Comparison of ENCODE assay signal across 7 mouse cellular contexts in the genomic region with DNA sequence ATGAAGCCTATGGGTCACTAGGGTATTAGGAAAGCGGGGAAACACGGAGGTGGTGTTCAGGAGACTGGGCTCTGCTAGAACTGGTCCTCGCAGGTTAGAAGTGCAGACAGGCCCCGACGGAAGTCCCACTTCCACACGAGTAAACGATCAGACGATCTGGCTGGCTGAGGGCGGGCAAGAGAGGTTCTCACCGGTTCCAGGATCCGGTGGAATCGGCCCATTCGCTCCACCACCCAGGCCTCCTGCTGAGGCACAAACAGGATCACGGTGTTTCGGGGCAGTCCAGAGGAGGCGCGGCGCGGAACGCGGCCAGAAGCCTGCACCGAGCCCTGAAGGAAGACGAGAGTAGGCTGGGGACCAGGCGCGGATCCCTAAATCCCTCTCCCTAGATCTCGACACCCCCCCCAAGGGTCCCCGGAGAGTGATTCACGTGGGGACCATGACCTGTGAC. TPM values are rescaled to one million over a fixed set of nuclear protein-coding genes. Genes with fewer than 3 reads are reported as not detected.
DNase-seq lines count a peak whose midpoint lies in the region; ATAC-seq and TF ChIP-seq lines count a peak whose summit lies in the region.

No protein-coding gene starts in this region.

- no peak for TF ChIP-seq CTCF in bone marrow, adult 2 months (IDR thresholded peaks at IDR 0.05; ENCODE audit: control insufficient read depth, insufficient read depth, low read length)

- peak; percentile 26 for ATAC-seq in heart, embryonic 16.5 days (replicated peaks; ENCODE audit: extremely low read depth, insufficient read depth, low FRiP score)
- peak; percentile 43 for ATAC-seq in limb, embryonic 14.5 days (ENCODE audit: low FRiP score, low read depth)
- peak; percentile 40 for ATAC-seq in neural tube, embryonic 15.5 days (ENCODE audit: low FRiP score)

- peak overlapping the region; percentile 83 for H3K27ac ChIP-seq in bone marrow, adult 2 months (ENCODE audit: control insufficient read depth, insufficient read depth, low read depth, low read length, poor library complexity)
- peak overlapping the region; percentile 89 for H3K27ac ChIP-seq in heart, embryonic 16.5 days (ENCODE audit: low read length)
- H3K27ac ChIP-seq in limb, embryonic 14.5 days (replicated peaks; ENCODE audit: low read depth, low read length) = peak overlapping the region; percentile 85
- peak overlapping the region; percentile 93 for H3K27ac ChIP-seq in neural tube, embryonic 15.5 days (replicated peaks)

- H3K4me1 ChIP-seq in bone marrow, adult 2 months (ENCODE audit: control insufficient read depth, insufficient read depth, low read length) = peaks cover 2% of the 10 kb centered on the region; the same call in 1 of the 2 replicates
- peaks cover 12% of the 10 kb centered on the region for H3K4me1 ChIP-seq in heart, embryonic 16.5 days (ENCODE audit: control insufficient read depth, insufficient read depth, low read length)
- peaks cover 10% of the 10 kb centered on the region; the same call in 1 of the 2 replicates for H3K4me1 ChIP-seq in limb, embryonic 14.5 days (ENCODE audit: control insufficient read depth, insufficient read depth, low read length)
- peaks cover 25% of the 10 kb centered on the region for H3K4me1 ChIP-seq in neural tube, embryonic 15.5 days

- 3% methylated on average over 28 of the region's 28 CpGs for WGBS in bone marrow, adult 2 months
- under 1% methylated on average over 28 of the region's 28 CpGs for WGBS in heart, embryonic 16.5 days
- 1% methylated on average over 28 of the region's 28 CpGs for WGBS in limb, embryonic 14.5 days
- under 1% methylated on average over 28 of the region's 28 CpGs for WGBS in neural tube, embryonic 15.5 days

- H3K4me2 ChIP-seq in heart, embryonic 16.5 days (ENCODE audit: low read depth, low read length) = peak overlapping the region; percentile 95
- H3K4me2 ChIP-seq in limb, embryonic 14.5 days (replicated peaks; ENCODE audit: low read depth, low read length, severe bottlenecking) = peak overlapping the region; percentile 78
- H3K4me2 ChIP-seq in neural tube, embryonic 15.5 days = peak overlapping the region; percentile 83

- DNase-seq in retina, embryonic 14.5 days (ENCODE audit: low spot score) = peak; percentile 41
- DNase-seq in retina, postnatal 1 day = no peak
- DNase-seq in limb, embryonic 14.5 days (ENCODE audit: low spot score) = no peak
- no peak for DNase-seq in urinary bladder, adult 18-20 months (ENCODE audit: low spot score in 2 of 2)

- peak overlapping the region; percentile 97 for H3K9ac ChIP-seq in heart, embryonic 16.5 days (ENCODE audit: low read length)
- H3K9ac ChIP-seq in limb, embryonic 14.5 days (ENCODE audit: low read depth, low read length, severe bottlenecking) = peak overlapping the region; percentile 90
- H3K9ac ChIP-seq in neural tube, embryonic 15.5 days (replicated peaks) = peak overlapping the region; percentile 89

- H3K27me3 ChIP-seq in heart, embryonic 16.5 days (ENCODE audit: control insufficient read depth, insufficient read depth, low read length) = no peaks in the 10 kb centered on the region
- H3K27me3 ChIP-seq in limb, embryonic 14.5 days (ENCODE audit: control insufficient read depth, insufficient read depth, low read length) = no peaks in the 10 kb centered on the region
- H3K27me3 ChIP-seq in neural tube, embryonic 15.5 days (replicated peaks) = no peaks in the 10 kb centered on the region

- peaks cover 38% of the 10 kb centered on the region for H3K36me3 ChIP-seq in heart, embryonic 16.5 days (ENCODE audit: control insufficient read depth, insufficient read depth)
- peaks cover 62% of the 10 kb centered on the region for H3K36me3 ChIP-seq in limb, embryonic 14.5 days (ENCODE audit: control insufficient read depth, insufficient read depth, low read length)
- H3K36me3 ChIP-seq in neural tube, embryonic 15.5 days = peaks cover 55% of the 10 kb centered on the region

- H3K4me3 ChIP-seq in bone marrow, adult 2 months (replicated peaks; ENCODE audit: control insufficient read depth, low read depth, low read length) = peak overlapping the region; percentile 97
- H3K4me3 ChIP-seq in heart, embryonic 16.5 days (ENCODE audit: low read length) = peak overlapping the region; percentile 90
- H3K4me3 ChIP-seq in limb, embryonic 14.5 days (replicated peaks; ENCODE audit: low read length) = peak overlapping the region; percentile 79
- H3K4me3 ChIP-seq in neural tube, embryonic 15.5 days (replicated peaks) = peak overlapping the region; percentile 88

- no peak for TF ChIP-seq POLR2A in bone marrow, adult 2 months (IDR thresholded peaks at IDR 0.05; ENCODE audit: borderline replicate concordance, control insufficient read depth, low read depth, low read length)
- no peak for TF ChIP-seq POLR2A in limb, embryonic 14.5 days (IDR thresholded peaks at IDR 0.05; ENCODE audit: borderline replicate concordance, extremely low read depth, insufficient read depth, insufficient read length)

- no peaks in the 10 kb centered on the region for H3K9me3 ChIP-seq in heart, embryonic 16.5 days (replicated peaks; ENCODE audit: control insufficient read depth, low read length)
- no peaks in the 10 kb centered on the region for H3K9me3 ChIP-seq in limb, embryonic 14.5 days (ENCODE audit: control insufficient read depth, low read length)
- H3K9me3 ChIP-seq in neural tube, embryonic 15.5 days (replicated peaks) = no peaks in the 10 kb centered on the region

RNA-seq across cellular contexts. Expression of a gene that starts 0.7 kb away (rescaled TPM):
- 40.9 and 48.4 TPM in 2 replicates for polyA plus RNA-seq in bone marrow, adult 2 months (2011; ENCODE audit: insufficient read depth, insufficient read length, low replicate concordance, missing spikeins)
- 222 and 234 TPM in 2 replicates for polyA plus RNA-seq in heart, embryonic 16.5 days (2015; fragmentation: Nextera tagmentation; extraction: Ambion mirVana)
- polyA plus RNA-seq in limb, embryonic 14.5 days (2012; rRNA removed) = 156 and 171 TPM in 2 replicates
- polyA plus RNA-seq in limb, embryonic 14.5 days (2014; fragmentation: Nextera tagmentation; extraction: Ambion mirVana) = 316 and 318 TPM in 2 replicates
- polyA plus RNA-seq in neural tube, embryonic 15.5 days (2015; fragmentation: Nextera tagmentation; extraction: Ambion mirVana) = 231 and 240 TPM in 2 replicates

RNA-seq across cellular contexts. Expression of a gene that starts 5.2 kb away (rescaled TPM):
- polyA plus RNA-seq in bone marrow, adult 2 months (2011; ENCODE audit: insufficient read depth, insufficient read length, low replicate concordance, missing spikeins) = 14.7 and 23.6 TPM in 2 replicates
- polyA plus RNA-seq in heart, embryonic 16.5 days (2015; fragmentation: Nextera tagmentation; extraction: Ambion mirVana) = 15.8 and 17.8 TPM in 2 replicates
- polyA plus RNA-seq in limb, embryonic 14.5 days (2012; rRNA removed) = 33.4 and 44.3 TPM in 2 replicates
- 17.6 and 22.1 TPM in 2 replicates for polyA plus RNA-seq in limb, embryonic 14.5 days (2014; fragmentation: Nextera tagmentation; extraction: Ambion mirVana)
- polyA plus RNA-seq in neural tube, embryonic 15.5 days (2015; fragmentation: Nextera tagmentation; extraction: Ambion mirVana) = 27.8 and 30.8 TPM in 2 replicates

RNA-seq across cellular contexts. Expression of a gene that starts 15.2 kb away (rescaled TPM):
- 46.2 and 77.6 TPM in 2 replicates for polyA plus RNA-seq in bone marrow, adult 2 months (2011; ENCODE audit: insufficient read depth, insufficient read length, low replicate concordance, missing spikeins)
- 14.3 and 15.4 TPM in 2 replicates for polyA plus RNA-seq in heart, embryonic 16.5 days (2015; fragmentation: Nextera tagmentation; extraction: Ambion mirVana)
- polyA plus RNA-seq in limb, embryonic 14.5 days (2012; rRNA removed) = 22.1 and 24.1 TPM in 2 replicates
- polyA plus RNA-seq in limb, embryonic 14.5 days (2014; fragmentation: Nextera tagmentation; extraction: Ambion mirVana) = 9.5 and 11.6 TPM in 2 replicates
- polyA plus RNA-seq in neural tube, embryonic 15.5 days (2015; fragmentation: Nextera tagmentation; extraction: Ambion mirVana) = 27.5 and 28.5 TPM in 2 replicates

RNA-seq across cellular contexts. Expression of a gene that starts 20.5 kb away (rescaled TPM):
- 12.8 and 19.0 TPM in 2 replicates for polyA plus RNA-seq in bone marrow, adult 2 months (2011; ENCODE audit: insufficient read depth, insufficient read length, low replicate concordance, missing spikeins)
- polyA plus RNA-seq in heart, embryonic 16.5 days (2015; fragmentation: Nextera tagmentation; extraction: Ambion mirVana) = 12.9 and 13.0 TPM in 2 replicates
- 31.3 and 33.6 TPM in 2 replicates for polyA plus RNA-seq in limb, embryonic 14.5 days (2012; rRNA removed)
- polyA plus RNA-seq in limb, embryonic 14.5 days (2014; fragmentation: Nextera tagmentation; extraction: Ambion mirVana) = 20.1 and 20.4 TPM in 2 replicates
- polyA plus RNA-seq in neural tube, embryonic 15.5 days (2015; fragmentation: Nextera tagmentation; extraction: Ambion mirVana) = 21.0 and 22.8 TPM in 2 replicates

RNA-seq across cellular contexts. Expression of a gene that starts 27.9 kb away (rescaled TPM):
- polyA plus RNA-seq in bone marrow, adult 2 months (2011; ENCODE audit: insufficient read depth, insufficient read length, low replicate concordance, missing spikeins) = 0.61 and 3.8 TPM in 2 replicates
- polyA plus RNA-seq in heart, embryonic 16.5 days (2015; fragmentation: Nextera tagmentation; extraction: Ambion mirVana) = 9.1 and 11.3 TPM in 2 replicates
- polyA plus RNA-seq in limb, embryonic 14.5 days (2012; rRNA removed) = 6.7 and 7.2 TPM in 2 replicates
- polyA plus RNA-seq in limb, embryonic 14.5 days (2014; fragmentation: Nextera tagmentation; extraction: Ambion mirVana) = 2.4 and 2.5 TPM in 2 replicates
- 11.1 and 12.3 TPM in 2 replicates for polyA plus RNA-seq in neural tube, embryonic 15.5 days (2015; fragmentation: Nextera tagmentation; extraction: Ambion mirVana)
